Mouse (Mus musculus) midbrain, embryonic 11.5 days (tissue): ENCODE measurements around the gene Gm10959. TPM values are rescaled to one million over a fixed set of nuclear protein-coding genes. Genes with fewer than 3 reads are reported as not detected.

Experiments
- ATAC-seq: fragments of 200-750 bp; cut with Nextera tagmentation; 2 replicates; pipeline ENCODE4 v1.8.0; 2017; ENCODE audit warnings: moderate TSS enrichment, moderate library complexity; ENCODE audit not compliant: low FRiP score
- DNase-seq: peaks from one replicate; pipeline ENCODE4 v3.0.0; 2015; ENCODE audit warnings: low spot score; ENCODE audit errors: missing footprints
- H3K27ac ChIP-seq: fragments of 300-500 bp; sonication (generic); 2 replicates; pipeline ENCODE4 v1.5.1; 2014; ENCODE audit warnings: low read depth, low read length
- H3K27me3 ChIP-seq: fragments of 300-500 bp; sonication (generic); 2 replicates; pipeline ENCODE4 v1.6.1; 2014; ENCODE audit warnings: mild to moderate bottlenecking, low read length, moderate library complexity, mixed read lengths; ENCODE audit not compliant: control insufficient read depth, insufficient read depth
- H3K36me3 ChIP-seq: fragments of 300-500 bp; sonication (generic); 2 replicates; pipeline ENCODE4 v1.6.1; 2014; ENCODE audit warnings: mild to moderate bottlenecking, low read length, moderate library complexity, mixed read lengths; ENCODE audit not compliant: control insufficient read depth, insufficient read depth
- H3K4me1 ChIP-seq: fragments of 300-500 bp; sonication (generic); 2 replicates; pipeline ENCODE4 v1.6.1; 2014; ENCODE audit warnings: low read length; ENCODE audit not compliant: control insufficient read depth, insufficient read depth
- H3K4me2 ChIP-seq: fragments of 300-500 bp; sonication (generic); 2 replicates; pipeline ENCODE4 v1.6.1; 2014; ENCODE audit warnings: mild to moderate bottlenecking, moderate library complexity
- H3K4me3 ChIP-seq: fragments of 300-500 bp; sonication (generic); 2 replicates; pipeline ENCODE4 v1.5.1; 2014; ENCODE audit warnings: low read depth, low read length
- H3K9ac ChIP-seq: fragments of 300-500 bp; sonication (generic); 2 replicates; pipeline ENCODE4 v1.6.1; 2014; ENCODE audit warnings: low read length
- H3K9me3 ChIP-seq: fragments of 300-500 bp; sonication (generic); 2 replicates; pipeline ENCODE4 v1.6.1; 2016; ENCODE audit warnings: low read length; ENCODE audit not compliant: control insufficient read depth
- WGBS: fragments of 180-500 bp; shearing (Covaris S2); extraction: QIAGEN DNeasy Blood & Tissue Kit; methylation state at CpG from one replicate; pipeline ENCODE4 v1.1.7; 2014; 5-methylcytosine and 5-hydroxymethylcytosine counted together
- polyA plus RNA-seq: library from polyadenylated mRNA; unstranded; fragments of >200 nt; fragmentation: Nextera tagmentation; extraction: Ambion mirVana; gene quantifications from 2 replicates; pipeline ENCODE4 v1.2.1, GENCODE M21; 2014

Gm10959 gene
- polyA plus RNA-seq, 1 experiment from 2014 or later: not detected

- DNase-seq: peak; percentile 99
- H3K4me3 ChIP-seq: peak within 1 kb of the TSS; percentile 46
- no peaks in the 10 kb centered on the region for H3K27me3 ChIP-seq
- H3K4me1 ChIP-seq: peaks cover 4% of the 10 kb centered on the region; the same call in 1 of the 2 replicates
- H3K36me3 ChIP-seq: no peaks in the 10 kb centered on the region
- H3K4me2 ChIP-seq: peak within 1 kb of the TSS; percentile 45
- under 1% methylated on average over 66 of the region's 68 CpGs for WGBS
- H3K9me3 ChIP-seq: no peaks in the 10 kb centered on the region
- peak within 1 kb of the TSS; percentile 35; the same call in 1 of the 2 replicates for H3K27ac ChIP-seq
- H3K9ac ChIP-seq: peak within 1 kb of the TSS; percentile 62
- ATAC-seq: peak; percentile 99
Measured at GRCm38 (mm10) chr3:122924009-122924914, 5.1 kb upstream of the Gm10959 start, which contains the start of gene 1810037I17Rik. TSS of gene 1810037I17Rik (plus strand) at chr3:122924203.

- Histone ChIP-seq H3K4me2 (no peak overlapping the region; the same call in 1 of the 2 replicates), H3K36me3 (no peaks in the 10 kb centered on the region), H3K9me3 (no peaks in the 10 kb centered on the region), H3K9ac (no peak overlapping the region), H3K4me1 (peaks cover 4% of the 10 kb centered on the region; the same call in 1 of the 2 replicates), H3K27me3 (no peaks in the 10 kb centered on the region), H3K4me3 (no peak overlapping the region), H3K27ac (no peak overlapping the region)
- no peak for ATAC-seq
- no peak for DNase-seq
- WGBS: 76% methylated on average over 7 of the region's 7 CpGs
Measured at GRCm38 (mm10) chr3:122923147-122923546, 4.0 kb upstream of the Gm10959 start.

DNA sequence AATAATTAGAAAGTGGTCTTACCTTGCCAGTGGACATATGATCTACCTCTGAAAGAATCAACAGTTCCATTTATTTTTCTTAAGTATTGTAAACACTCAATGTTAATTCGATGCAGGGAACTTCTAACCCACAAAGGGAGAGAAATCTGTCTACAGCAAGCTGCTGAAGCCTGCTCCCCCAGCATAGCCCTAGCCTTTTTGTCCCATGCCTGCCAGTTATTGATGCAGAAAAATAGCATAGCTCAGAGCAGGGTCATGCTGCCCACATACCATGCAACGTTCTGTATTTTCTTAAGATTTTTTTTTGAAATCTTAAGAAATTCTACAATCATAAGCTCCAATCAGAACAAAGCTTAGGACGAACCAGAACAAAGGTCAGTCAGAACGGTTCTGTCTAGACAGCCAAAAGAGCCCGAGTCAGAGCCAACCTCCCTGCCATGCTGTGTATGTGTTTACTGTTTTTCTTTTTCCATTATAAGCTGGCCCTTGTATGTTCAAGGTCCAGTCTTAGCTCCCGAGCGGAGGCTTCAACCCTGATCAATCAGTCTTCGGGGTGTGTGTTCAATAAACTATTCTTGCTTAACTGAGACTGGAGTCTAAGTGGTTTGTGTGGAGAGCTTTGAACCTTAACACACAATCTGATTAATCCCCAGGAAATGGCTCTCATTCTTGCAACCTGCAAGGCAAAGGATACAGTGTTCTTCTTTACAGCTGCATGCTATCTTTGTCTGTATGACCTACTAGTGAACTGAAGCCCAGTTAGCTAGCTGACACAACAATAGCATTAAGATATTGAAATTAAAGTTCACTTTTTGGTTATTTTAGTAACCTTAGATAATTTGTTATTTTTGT, 2.7 kb upstream of the Gm10959 start:
- Histone ChIP-seq H3K4me3 (no peak overlapping the region), H3K9ac (no peak overlapping the region), H3K27ac (no peak overlapping the region), H3K27me3 (no peaks in the 10 kb centered on the region), H3K4me1 (peaks cover 4% of the 10 kb centered on the region; the same call in 1 of the 2 replicates), H3K36me3 (no peaks in the 10 kb centered on the region), H3K9me3 (no peaks in the 10 kb centered on the region), H3K4me2 (no peak overlapping the region)
- no peak for ATAC-seq
- WGBS: 84% methylated on average over 8 of the region's 8 CpGs
- no peak for DNase-seq

GRCm38 (mm10) chr3:122920572-122921435, 1.6 kb upstream of the Gm10959 start:
- Histone ChIP-seq H3K4me2 (no peak overlapping the region), H3K27ac (no peak overlapping the region), H3K9me3 (no peaks in the 10 kb centered on the region), H3K4me1 (no peaks in the 10 kb centered on the region; the same call in 1 of the 2 replicates), H3K36me3 (no peaks in the 10 kb centered on the region), H3K9ac (no peak overlapping the region), H3K27me3 (no peaks in the 10 kb centered on the region), H3K4me3 (no peak overlapping the region)
- WGBS: 66% methylated on average over 8 of the region's 8 CpGs
- ATAC-seq (no peak), DNase-seq (no peak)

DNA sequence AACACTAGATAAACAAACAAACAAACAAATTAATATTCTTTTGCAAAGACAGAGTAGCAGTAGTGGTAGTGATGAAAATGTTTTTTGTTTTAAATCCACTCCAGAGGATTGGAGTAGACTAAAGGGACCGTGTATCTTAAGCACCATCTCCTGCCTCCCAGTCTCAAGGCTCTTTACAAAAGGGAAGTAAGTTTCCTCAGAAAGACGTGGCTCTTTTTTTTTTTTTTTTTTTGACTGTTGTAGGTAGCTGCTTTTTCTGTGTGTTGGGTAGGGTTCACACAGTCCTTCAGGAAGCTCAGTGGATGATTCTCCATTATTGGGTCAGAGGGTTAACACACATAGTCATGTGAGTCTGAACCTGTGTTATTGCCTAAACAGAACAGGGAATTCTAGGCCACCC, 488 bp downstream of the Gm10959 start:
- 76% methylated on average over 2 of the region's 2 CpGs for WGBS
- H3K27me3 ChIP-seq: no peaks in the 10 kb centered on the region
- no peak for DNase-seq

GRCm38 (mm10) chr3:122916191-122916680, 2.9 kb downstream of the Gm10959 start:
- no peak for ATAC-seq

More for the DNA sequence above, 488 bp downstream of the Gm10959 start:
- no peak overlapping the region for H3K9ac ChIP-seq
- H3K4me1 ChIP-seq: no peaks in the 10 kb centered on the region
- no peaks in the 10 kb centered on the region for H3K9me3 ChIP-seq
- no peak overlapping the region for H3K4me2 ChIP-seq
- no peak overlapping the region for H3K4me3 ChIP-seq
- no peak for ATAC-seq
- no peak overlapping the region for H3K27ac ChIP-seq
- H3K36me3 ChIP-seq: no peaks in the 10 kb centered on the region

DNA sequence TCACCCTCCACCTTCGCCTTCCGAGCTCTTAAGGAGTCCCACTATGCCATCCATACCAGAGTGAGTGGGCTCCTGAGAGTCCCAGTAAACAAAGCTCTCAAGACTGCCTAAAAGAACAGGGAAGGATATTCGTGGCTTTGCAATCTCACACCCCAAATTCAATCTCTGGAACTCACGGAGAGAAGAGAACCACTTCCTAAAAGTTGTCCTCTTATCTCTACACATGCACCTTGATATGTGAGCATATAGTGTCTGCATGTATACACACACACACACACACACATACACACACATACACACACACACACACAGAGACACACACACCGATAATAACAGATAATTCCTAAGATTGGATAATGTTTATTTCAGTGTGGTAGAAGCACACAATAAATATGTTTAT, 3.7 kb downstream of the Gm10959 start:
- Histone ChIP-seq H3K9ac (no peak overlapping the region), H3K4me1 (no peaks in the 10 kb centered on the region), H3K9me3 (no peaks in the 10 kb centered on the region), H3K4me3 (no peak overlapping the region), H3K27ac (no peak overlapping the region), H3K36me3 (no peaks in the 10 kb centered on the region), H3K4me2 (no peak overlapping the region), H3K27me3 (no peaks in the 10 kb centered on the region)
- DNase-seq (no peak), ATAC-seq (no peak)
- 86% methylated on average over 5 of the region's 5 CpGs for WGBS

More at GRCm38 (mm10) chr3:122916191-122916680, 2.9 kb downstream of the Gm10959 start:
- Histone ChIP-seq H3K9ac (no peak overlapping the region), H3K27me3 (no peaks in the 10 kb centered on the region), H3K4me3 (no peak overlapping the region), H3K4me1 (no peaks in the 10 kb centered on the region), H3K27ac (no peak overlapping the region), H3K9me3 (no peaks in the 10 kb centered on the region), H3K4me2 (no peak overlapping the region), H3K36me3 (no peaks in the 10 kb centered on the region)
- no peak for DNase-seq
- 92% methylated on average over 6 of the region's 6 CpGs for WGBS

DNA sequence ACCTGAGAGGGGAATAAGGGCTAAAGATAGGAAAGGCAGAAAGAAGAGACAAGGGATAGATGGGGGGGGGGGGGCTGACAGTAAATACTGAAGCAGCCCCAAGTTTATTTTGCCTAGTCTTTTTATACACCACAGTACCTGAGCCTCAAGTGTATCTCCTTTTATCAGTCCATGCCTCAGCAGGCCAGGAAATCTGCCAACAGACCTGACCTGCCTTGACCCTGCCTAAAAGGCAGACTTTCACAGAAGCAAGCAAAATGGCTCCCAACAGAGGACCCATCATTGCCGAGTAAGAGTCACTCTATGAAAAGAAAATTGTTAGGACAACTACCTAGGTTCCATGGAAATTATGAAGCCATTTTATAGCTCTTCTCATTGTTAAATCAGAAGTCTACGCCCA, 11.3 kb downstream of the Gm10959 start:
- Histone ChIP-seq H3K4me3 (no peak overlapping the region), H3K27ac (no peak overlapping the region), H3K9me3 (no peaks in the 10 kb centered on the region), H3K27me3 (no peaks in the 10 kb centered on the region), H3K9ac (no peak overlapping the region), H3K36me3 (no peaks in the 10 kb centered on the region), H3K4me2 (no peak overlapping the region), H3K4me1 (no peaks in the 10 kb centered on the region)
- DNase-seq (no peak), ATAC-seq (no peak)
- 77% methylated on average over 2 of the region's 2 CpGs for WGBS
